11 mouse cellular contexts compared by ENCODE assay signal in the genomic region with DNA sequence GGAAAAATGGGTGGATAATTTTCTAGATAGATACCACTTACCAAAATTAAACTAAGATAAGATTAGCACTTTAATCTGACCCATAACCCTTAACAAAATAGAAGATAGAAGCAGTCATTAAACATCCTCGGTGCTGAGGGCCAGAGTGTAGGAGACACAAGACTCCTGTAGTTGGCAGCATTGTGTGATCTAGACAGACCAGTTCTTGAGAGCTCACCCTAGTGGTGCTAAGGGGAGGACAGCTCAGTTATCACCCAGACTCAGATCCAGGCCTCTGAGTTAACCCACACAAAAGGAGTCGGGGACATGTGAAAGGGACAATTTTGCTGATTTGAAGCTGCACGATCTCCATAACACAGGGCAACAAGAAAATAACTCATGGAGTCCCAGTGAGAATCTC.
"Had no signal": no experiment of that assay in that cellular context is flagged by ENCODE, and none has a peak within 500 bp of the region (broad histone marks: within the 10 kb centered on the region; RNA-seq: fewer than 3 reads in every experiment).

No protein-coding gene starts in this region.

- H3K27ac ChIP-seq: kidney, embryonic 15.5 days; limb, embryonic 12.5 days; liver, embryonic 13.5 days; midbrain, embryonic 13.5 days; stomach, embryonic 15.5 days had no signal

- ATAC-seq: liver, postnatal 0 days; midbrain, embryonic 13.5 days had no signal

- H3K36me3 ChIP-seq: kidney, embryonic 15.5 days; limb, embryonic 12.5 days; liver, embryonic 13.5 days; midbrain, embryonic 13.5 days; stomach, embryonic 15.5 days had no signal

- H3K4me3 ChIP-seq: kidney, embryonic 15.5 days; limb, embryonic 12.5 days; liver, embryonic 13.5 days; midbrain, embryonic 13.5 days; stomach, embryonic 15.5 days had no signal

- H3K9ac ChIP-seq: kidney, embryonic 15.5 days; limb, embryonic 12.5 days; liver, embryonic 13.5 days; liver, postnatal 0 days; midbrain, embryonic 13.5 days; stomach, embryonic 15.5 days had no signal

- DNase-seq: kidney, postnatal 25 days; layer of hippocampus, adult 9-11 months; liver; liver, embryonic 13.5 days; liver, postnatal 0 days; lung, postnatal 36 days; right cerebral cortex, postnatal 14 days had no signal

- H3K9me3 ChIP-seq: kidney, embryonic 15.5 days; limb, embryonic 12.5 days; liver, embryonic 13.5 days; midbrain, embryonic 13.5 days; stomach, embryonic 15.5 days had no signal

- H3K4me2 ChIP-seq: kidney, embryonic 15.5 days; limb, embryonic 12.5 days; liver, embryonic 13.5 days; midbrain, embryonic 13.5 days; stomach, embryonic 15.5 days had no signal

- H3K4me1 ChIP-seq: kidney, embryonic 15.5 days; limb, embryonic 12.5 days; liver, embryonic 13.5 days; midbrain, embryonic 13.5 days; stomach, embryonic 15.5 days had no signal

- H3K27me3 ChIP-seq: kidney, embryonic 15.5 days; limb, embryonic 12.5 days; liver, embryonic 13.5 days; midbrain, embryonic 13.5 days; stomach, embryonic 15.5 days had no signal
